Mouse (Mus musculus): Measurements from ENCODE around the gene Crygd.
A peak's percentile ranks its signal among the peaks of the same experiment; 100 is the strongest.
"Not testable (repeated sequence)": the region's sequence is repeated elsewhere in the genome, so short reads cannot be mapped to it uniquely, and the experiment has no call there.

Gene Crygd

DNA sequence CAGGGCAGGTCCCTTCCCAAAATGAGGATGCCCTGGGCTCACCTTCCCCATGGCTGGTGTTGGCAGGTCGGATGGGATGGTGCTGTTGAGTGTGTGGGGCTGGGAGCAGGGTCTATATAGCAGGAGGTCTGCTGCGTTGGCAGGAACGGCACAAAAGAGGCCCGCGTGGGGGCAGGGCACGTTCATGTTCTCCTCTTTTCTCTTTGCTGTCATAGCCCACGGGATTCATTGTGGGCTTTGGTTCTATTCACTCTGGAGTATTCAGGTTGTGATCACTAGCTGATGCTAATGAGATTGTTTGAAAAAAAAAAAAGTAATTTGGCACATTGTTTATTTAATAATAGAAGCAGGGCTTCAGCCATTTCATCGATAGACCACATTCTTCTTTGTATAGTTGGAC, at the start of gene Crygd:
Crygd (minus strand) TSS at position 101 of the 400 bp plus-strand sequence.
- DNase-seq (ENCODE audit: low spot score in 2 of 2) = no peak

DNA sequence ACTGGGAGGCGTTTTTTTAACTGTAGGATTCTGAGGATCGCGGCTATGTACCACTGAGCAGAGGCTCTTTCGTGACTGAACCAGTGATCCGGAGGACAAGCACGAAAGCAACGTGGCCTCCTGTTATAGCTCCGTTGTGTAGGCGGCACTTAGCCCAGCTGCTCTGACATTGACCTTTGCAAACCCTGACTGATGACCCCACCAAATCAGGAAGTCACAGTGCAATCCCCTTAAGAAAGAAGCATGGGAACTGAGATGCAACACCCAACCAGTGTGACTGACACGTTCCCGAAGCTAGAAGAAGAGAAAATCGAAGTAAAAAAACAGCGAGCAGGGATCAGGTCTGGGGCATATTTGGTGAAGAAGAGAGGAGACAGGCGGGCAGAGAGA, 49.5 kb upstream of the Crygd start:
- no peak for DNase-seq (ENCODE audit: low spot score in 2 of 2)

DNA sequence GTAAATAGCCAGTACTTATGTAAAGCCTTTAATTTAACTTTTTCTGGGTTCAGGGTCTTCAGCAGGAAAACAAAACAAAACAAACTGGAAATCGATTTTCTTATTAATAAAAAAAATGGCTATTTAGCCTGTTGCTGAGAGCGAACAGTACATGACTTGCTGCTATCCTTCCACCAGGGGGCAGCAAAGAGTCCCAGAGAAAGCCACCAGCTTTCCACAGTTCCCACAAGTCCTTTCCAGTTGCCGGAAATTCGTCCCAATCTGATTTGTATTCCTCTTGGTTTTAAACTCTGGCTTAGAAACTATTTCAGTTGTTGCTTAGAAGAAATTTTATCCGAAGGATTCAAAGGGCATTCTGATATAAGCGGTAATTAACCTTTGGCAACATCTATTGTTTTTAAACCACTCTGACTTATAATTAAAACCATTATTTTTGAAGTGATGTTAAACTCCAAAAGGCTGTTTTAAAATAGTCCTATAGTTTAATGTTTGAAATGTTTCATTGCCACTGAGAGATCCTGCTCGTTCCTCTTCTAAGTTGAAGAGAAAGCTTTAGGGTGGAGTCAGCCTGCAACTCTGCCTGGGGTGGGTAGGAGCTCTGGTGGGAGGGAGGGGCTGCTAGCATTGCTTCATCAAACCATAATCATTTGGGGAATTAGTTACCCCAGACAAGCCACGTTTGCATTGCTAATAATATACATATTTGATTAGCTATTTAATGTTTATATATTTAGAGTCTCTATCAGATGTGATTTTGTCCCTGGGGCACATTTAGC, 49.0 kb upstream of the Crygd start:
- peak; percentile 32 to 55 for DNase-seq (ENCODE audit: low spot score in 2 of 2)

DNA sequence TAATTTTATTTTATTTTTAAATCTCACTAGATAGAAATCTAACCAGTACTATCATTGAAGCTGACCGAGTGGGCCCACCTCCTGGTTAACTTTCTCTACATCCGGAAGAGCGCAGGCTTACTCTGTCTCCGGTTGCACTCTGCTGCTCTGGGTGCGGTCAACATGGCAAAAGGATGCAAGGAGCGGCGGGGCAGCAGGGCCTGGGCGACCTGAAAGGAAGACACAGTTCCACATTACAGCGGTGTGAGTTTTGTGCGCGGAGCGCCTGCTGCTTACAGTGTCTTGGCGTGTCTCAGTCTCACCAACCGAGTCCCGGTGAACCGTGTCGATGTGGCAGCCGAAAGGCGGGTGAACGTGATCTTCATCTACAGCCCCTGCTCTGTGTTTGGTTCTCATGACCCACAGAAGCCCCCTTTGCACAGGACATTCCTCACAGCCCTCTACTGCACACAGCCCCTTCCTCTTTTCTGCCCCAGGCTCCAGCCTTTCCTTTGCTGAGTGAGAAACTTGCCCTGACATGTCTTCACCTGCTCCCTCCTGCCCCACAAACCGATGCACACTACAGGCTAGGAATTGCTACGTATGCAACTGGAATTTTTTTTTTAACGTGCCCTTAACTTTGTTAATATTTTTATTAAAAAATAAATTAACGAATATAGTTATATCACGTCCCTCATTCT, 46.6 kb upstream of the Crygd start:
- no peak for DNase-seq (ENCODE audit: low spot score in 2 of 2)

DNA sequence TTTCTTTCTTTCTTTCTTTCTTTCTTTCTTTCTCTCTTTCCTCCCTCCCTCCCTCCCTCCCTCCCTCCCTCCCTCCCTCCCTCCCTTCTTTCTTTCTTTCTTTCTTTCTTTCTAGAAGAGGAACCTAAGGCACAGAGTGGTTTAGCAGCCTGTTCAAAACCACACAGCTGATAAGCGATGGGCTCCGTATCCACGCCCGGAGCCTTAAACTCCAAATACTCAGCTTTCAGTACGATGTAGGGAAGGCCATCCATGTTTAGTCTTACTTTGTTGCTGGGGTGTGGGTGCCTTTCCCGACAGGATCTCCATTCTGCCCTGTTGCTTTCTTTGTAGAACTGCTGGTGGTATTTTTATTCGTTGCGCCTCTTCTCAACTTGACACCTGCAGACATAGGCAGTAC, 45.9 kb upstream of the Crygd start:
- DNase-seq (ENCODE audit: low spot score in 2 of 2) = no peak

DNA sequence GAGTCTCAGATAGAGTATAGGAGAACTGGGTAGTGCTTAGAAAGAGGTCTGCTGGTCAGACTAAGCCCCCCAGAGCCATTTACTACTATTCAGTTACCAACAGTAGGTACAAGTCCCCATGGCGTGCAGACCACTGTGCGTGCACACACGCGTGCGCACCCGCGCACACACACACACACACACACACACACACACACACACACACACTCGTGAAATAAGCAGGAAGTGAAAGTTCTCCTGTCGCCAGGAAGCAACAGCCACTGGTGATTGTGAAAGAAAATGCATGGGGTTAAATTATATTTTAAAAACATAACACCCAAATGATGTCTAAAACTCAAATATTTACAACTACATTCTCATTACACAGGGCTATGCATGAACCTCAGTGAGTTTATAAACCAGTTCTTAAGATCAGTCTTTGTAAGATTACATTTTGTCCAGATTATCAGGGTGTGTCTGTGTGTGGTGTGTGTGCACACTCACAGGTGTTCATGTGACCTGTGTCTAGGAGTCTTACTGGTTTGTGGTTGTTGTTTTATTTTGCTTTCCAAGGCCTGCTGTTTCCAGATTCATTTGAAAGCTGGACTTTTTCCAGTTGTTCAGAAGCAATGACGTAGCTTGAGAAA, 44.5 kb upstream of the Crygd start:
- no peak for DNase-seq (ENCODE audit: low spot score in 2 of 2)

DNA sequence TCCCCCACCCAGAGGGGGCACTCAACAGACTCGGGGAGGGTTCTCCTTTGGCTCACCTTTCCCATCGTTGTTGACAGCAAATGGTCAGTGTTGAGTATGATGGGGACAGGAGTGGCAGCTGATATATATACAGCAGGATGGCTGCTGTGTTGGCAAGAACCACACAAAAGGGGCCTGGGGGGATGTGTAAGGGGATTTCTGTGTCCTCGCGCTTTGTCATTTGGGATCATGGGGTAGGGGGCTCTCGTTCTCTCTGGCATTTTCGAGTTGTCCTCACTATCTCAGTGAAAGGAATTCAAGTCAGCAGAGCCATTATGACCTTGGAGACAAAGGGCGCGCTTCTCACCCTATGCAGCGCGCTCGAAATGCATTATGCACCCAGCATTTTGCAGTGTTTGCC, 40.0 kb upstream of the Crygd start, which contains the start of gene Cryga:
Cryga (minus strand) TSS at position 101 of the 400 bp plus-strand sequence.
- no peak for DNase-seq (ENCODE audit: low spot score in 2 of 2)

DNA sequence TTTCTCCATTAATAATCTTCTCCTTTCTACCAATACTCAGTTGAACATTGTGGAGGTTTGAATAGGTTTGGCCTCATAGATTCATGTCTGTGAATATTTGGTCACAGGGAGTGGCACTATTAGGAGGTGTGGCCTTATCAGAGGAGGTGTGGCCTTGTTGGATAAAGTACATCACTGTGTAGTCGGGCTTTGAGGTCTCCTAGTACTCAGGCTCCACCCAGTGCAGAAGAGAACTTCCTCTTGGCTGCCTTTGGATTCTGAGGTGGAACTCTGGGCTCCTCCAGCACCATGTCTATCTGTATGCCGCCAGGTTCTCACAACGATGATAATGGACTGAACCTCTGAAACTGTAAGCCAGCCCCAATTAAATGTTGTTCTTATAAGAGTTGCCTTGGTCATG, 33.7 kb upstream of the Crygd start:
- DNase-seq (ENCODE audit: low spot score in 2 of 2) = no peak

DNA sequence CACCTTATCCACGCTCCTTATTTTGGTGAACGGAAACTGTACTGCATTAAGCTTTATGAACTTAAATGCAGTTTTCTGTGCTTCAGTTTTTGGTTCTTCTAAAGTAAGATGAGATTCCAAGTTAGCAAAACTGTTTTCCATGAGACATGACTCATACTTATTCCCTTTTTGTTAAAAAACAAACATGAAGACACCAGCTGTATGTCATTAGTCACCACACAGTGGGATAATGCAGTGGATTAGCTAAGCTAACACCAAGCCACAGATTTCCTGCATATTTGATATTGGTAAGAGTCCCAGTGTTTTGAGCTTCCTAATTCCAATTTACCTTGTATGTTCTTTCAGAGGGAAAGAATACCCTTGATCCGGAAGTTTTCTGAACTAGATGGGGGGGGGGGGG, 28.3 kb upstream of the Crygd start:
- DNase-seq (ENCODE audit: low spot score in 2 of 2) = no peak

DNA sequence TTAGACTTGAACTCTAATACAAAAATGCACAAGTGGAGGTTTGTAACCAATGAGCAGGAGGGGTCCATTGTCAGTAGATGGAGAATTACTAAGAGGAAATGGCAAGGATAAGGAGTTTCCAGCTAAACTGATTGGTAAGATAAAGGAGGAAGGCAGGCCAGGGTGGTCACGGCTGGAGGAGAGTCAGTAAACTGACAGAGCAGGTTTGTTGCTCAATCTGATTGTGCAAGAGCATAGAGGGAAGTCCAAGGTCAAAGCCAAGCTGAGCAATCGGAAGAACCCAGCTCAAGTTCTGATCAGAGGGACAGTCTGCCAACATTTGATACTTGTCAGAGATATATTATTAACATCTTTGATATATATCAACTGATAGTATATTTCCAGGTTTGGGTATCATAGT, 27.1 kb upstream of the Crygd start:
- DNase-seq (ENCODE audit: low spot score in 2 of 2) = no peak

DNA sequence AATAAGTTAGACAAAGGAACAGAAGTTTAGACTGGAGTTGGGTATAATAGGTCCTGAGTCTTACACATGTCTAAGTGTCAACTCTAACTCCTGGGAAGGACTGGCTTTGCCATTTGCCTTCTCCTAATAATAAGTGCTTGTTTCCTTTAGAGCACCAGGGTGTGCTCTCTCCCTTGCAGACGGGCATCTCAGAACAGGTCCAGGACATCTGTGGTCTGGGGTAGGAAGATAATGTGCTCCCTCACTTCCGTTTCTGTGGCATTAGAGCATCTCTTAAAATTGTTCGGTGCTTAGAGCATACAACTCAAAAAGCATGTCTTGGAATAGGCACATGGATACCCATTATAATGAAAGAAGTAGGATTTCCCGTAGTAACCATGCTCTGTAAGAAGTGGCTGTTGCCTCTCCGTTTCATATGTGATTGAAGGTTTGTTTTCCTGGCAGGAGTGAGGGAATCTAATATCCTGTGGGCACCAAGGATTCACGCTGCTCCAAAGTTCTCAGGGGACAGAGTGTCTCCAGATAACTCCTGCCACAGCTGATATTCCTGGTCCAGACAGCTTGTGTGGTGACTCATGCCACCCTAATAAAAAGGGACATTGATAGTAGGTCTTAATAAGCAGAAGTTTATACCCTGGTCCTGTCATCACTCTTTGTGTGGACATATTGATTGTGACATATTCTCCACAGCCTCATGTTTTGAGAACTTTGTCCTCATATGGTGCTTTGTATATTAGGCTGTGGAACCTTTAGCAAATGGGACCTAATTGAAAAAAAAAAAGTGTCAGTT, 25.5 kb upstream of the Crygd start:
- DNase-seq (ENCODE audit: low spot score in 2 of 2) = no peak

DNA sequence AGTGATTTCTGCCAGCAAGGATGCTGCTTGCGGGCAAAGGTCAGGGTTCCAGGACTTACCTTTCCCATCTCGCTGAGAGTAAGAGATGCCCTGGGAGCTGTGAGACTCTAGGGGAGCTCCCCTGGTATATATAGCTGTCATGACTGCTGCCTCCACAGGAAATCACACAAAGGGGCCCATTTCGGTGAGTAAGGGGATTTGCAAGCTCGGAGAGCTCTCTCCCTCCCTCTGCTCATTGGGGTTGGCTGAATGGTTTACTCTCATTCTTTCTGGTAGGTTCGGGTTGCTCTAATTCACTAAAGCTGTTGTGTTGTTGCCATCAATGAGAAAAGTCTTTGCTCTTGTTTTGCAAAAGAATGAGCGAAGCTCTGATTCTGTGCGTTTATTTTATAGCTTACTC, 18.9 kb upstream of the Crygd start, which contains the start of gene Crygb:
Crygb (minus strand) TSS at position 101 of the 400 bp plus-strand sequence.
- DNase-seq (ENCODE audit: low spot score in 2 of 2) = no peak

DNA sequence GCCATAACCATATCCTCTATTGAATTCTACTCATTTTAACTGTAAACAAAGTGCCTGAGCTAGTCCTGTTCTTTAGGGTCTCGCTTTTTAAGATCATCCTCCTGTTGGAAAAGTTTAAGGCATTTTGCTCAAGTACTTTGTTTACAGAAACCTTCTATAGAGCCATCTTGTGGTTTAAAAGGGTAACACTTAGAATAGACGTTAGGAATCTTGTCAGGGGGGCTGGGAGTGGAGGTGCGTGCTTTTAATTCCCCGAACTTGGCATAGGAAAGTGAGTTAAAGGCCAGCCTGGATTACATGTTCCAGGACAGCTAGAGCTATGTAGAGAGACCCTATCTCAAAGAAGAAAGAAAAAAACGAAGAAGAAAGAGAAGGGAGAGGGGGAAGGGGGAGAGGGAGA, 12.4 kb upstream of the Crygd start:
- no peak for DNase-seq (ENCODE audit: low spot score in 2 of 2)

DNA sequence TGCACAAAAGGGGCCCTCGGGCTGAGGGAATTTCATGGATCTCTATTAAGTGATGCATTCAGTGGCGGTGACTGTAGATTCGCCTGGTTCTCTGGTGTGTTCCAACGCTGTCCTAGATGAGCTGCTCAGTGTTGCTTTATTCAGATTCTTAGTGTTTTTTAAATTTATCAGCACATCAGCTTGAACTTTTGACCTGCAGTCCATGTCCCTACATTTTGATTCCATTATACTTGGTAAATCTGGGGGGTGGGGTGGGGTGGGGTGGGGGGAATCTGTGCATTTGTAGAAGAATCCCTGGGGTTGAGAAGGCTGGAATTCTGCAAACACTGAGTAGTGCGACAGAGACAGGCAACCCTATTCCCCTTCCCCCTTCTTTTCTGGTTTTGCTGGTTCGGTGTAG, 10.3 kb upstream of the Crygd start, which contains the start of gene Crygc:
Crygc (minus strand) TSS at position 101 of the 400 bp plus-strand sequence.
- no peak for DNase-seq (ENCODE audit: low spot score in 2 of 2)

DNA sequence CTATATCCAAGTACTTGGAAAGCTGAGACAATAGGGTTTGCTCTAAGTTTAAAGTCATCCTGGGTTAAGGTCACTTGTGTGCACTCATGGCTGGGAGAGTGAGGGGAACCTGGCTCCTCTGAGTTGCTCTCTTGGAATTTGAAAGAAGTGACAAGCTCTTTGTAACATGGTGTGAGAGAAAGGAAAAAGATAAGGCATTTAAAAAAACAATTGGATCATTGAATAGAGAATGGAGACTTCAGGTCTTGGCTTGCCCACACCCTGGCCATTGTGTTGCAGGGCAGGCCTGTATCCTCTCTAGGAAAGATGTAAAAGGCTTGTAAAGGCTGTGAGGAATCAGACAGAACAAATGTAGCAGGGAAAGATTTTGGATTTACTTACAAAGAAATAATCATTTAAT, 4.6 kb upstream of the Crygd start:
- no peak for DNase-seq (ENCODE audit: low spot score in 2 of 2)

DNA sequence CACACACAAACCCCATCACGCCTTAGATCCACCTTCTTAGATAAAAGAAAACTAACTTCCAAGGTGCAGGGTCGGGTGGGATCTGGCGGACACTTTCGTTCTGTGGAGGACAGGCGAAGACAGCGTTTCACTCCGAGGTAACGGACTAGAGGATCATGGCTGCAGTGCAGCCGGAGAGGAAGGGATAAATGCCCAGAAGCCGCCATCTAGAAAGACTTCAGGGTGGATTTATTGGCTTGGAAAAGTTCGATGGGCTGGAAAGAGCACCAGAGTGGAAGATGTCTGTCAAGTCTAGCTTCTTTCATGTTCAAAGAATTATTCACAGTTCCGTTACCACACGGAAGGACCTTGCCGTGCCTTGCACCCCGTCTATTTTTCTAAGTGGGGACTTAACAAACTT, 949 bp upstream of the Crygd start:
- no peak for DNase-seq (ENCODE audit: low spot score in 2 of 2)

DNA sequence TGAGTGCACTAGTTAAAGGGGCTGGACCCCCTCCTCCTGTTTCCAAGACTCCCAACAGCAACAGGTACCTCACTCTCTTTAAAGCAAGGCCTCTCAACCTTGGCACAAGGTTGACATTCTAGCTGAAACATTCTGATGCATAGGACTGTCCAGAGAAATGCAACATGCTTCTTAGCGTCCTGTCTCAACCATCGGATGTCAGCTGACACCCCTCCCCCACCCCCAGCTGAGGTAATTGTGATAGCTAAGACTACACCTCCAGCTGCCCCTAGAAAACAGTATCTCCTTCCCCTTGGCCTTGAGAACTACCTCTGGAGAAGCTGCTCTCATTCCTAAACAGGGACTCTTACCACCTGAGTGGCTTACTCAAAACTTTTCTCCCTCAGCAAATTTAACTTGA, 11.1 kb downstream of the Crygd start:
- DNase-seq (ENCODE audit: low spot score in 2 of 2) = no peak

DNA sequence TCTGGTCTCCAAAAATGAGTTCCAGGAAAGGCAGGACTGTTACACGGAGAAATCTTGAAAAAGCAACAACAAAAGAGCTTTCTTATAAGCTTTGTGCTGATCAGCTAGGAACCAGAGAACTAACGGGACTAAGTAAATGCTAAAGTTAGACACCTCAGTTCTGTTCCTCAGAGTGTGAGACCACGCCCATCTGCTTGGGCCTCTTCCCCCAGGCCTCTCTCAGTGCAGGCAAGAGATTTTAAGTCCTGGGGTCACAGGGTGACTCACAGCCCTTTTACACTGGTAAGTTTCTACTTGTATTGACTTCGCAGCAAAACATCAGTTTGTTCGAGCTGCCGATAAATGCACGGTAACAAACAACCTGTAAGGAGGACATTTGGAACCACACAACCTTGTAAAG, 11.6 kb downstream of the Crygd start:
- DNase-seq (ENCODE audit: low spot score in 2 of 2) = no peak

DNA sequence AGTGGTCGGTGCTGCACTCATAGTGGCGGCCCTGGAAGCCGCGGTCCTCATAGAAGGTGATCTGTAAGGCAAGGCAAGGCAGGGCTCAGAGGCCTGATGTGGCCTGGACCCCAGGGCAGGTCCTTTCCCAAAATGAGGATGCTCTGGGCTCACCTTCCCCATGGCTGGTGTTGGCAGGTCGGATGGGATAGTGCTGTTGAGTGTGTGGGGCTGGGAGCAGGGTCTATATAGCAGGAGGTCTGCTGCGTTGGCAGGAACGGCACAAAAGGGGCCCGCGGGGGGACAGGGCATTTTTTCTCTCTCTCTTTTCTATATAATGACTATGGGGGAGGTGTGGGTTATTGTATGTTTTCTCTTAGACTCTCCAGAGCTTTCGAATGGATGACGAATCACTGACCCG, 12.3 kb downstream of the Crygd start, which contains the start of gene Cryge:
Cryge (minus strand) TSS at position 198 of the 400 bp plus-strand sequence.
- DNase-seq (ENCODE audit: low spot score in 2 of 2) = not testable (repeated sequence)

DNA sequence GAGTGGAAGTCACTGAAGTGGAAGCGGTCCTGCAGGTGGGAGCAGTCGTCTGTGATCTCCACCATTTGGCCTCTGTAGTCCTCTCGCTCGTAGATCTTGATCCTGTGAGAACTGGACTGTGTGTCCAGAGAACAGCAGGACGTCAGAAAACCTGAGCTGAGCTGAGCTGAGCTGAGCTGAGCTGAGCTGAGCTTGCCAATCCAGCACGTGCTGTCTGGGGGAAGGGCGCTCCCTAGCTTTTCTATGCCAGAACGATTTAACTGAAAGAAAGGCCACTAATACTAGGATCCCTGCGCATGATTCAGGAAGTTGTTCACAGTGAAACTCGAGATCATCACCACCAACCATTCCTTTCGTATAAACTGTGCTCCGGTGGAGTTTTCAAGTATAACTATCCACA, 14.5 kb downstream of the Crygd start:
- no peak for DNase-seq (ENCODE audit: low spot score in 2 of 2)

DNA sequence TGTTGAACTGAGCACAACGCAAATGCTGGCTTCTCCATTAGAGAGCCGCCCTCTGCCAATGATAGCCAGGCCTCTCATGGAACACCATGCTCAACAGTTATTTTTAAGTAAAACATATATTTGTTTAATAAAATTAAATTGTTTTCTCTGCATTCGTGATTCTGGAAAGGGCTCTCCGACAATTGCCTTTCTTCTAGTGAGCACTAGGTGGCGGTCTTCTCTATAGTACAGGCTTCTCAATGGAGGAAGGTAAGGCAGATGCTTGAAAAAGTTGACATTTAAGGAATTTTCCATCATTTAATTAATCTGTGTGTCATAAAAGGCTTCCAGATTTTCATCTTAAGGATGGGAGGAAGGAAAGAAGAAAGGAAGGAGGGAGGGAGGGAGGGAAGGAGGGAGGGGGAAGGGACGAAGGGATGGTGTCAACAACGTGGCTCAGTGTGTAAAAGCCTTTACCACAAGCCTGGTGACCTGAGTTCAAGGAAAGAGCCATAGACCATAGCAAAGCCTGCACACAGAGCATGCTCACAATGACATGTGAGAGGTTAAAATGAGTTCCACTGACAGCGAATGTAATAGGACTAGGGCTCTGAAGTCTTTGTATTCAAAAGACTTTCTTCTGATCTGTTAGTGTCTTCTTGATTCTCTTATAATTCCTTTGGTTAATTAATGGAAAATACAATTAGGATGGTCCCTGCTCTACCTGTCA, 16.7 kb downstream of the Crygd start:
- no peak for DNase-seq (ENCODE audit: low spot score in 2 of 2)

All from frontal cortex, postnatal 10 days (tissue).